Mouse (Mus musculus) spleen, adult 2 months (tissue): ENCODE data around the gene Ablim1.

Experiments
- CTCF ChIP-seq: fragments of 200-500 bp; IDR thresholded peaks from 2 replicates; pipeline ENCODE4 v1.5.1; 2011; ENCODE audit warnings: mild to moderate bottlenecking, inconsistent platforms; ENCODE audit not compliant: insufficient read depth, insufficient read length, insufficient replicate concordance; ENCODE audit errors: extremely low read depth
- POLR2A ChIP-seq: fragments of 200-500 bp; IDR thresholded peaks from 2 replicates; pipeline ENCODE4 v1.6.1; 2011; ENCODE audit warnings: low read depth, low read length, inconsistent platforms

DNA sequence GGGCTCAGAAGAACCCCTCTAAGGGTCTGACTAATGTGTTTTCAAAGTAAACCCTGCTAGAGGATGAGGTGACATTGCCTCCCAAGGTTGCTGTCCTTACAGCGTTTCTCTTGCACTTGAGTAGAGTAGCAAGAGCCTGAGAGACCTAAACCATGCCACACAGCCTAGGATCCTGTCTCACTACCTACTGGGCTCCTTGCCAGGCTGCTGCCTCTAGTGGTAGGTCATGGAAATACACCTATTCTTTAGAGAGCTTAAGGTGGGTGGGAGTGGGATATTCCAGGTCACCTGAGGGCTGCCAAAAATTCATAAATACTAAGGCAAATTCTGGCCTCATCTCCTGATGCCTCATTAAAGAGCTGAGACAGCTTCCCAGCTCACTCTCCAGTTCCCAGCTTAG is 164.4 kb downstream of the Ablim1 start:
- TF ChIP-seq CTCF (peak; percentile 45; the same call in 1 of the 2 replicates), POLR2A (no peak)
